Mouse (Mus musculus): ENCODE measurements around the gene Sec14l1. TPM values are rescaled to one million over a fixed set of nuclear protein-coding genes. Genes with fewer than 3 reads are reported as not detected.

The Sec14l1 gene
- total RNA-seq, 2 experiments from 2014 or later, result 171 to 174 TPM

GRCm38 (mm10) chr11:117177303-117177979 is 62.5 kb downstream of the Sec14l1 start:
- peak; percentile 89 to 91 for DNase-seq (ENCODE audit: low spot score in 2 of 2)

- no peak for DNase-seq (ENCODE audit: low spot score in 2 of 2)
These were observed 64.9 kb downstream of the Sec14l1 start for GRCm38 (mm10) chr11:117179902-117180301.

GRCm38 (mm10) chr11:117182808-117183207 is 67.8 kb downstream of the Sec14l1 start:
- no peak for DNase-seq (ENCODE audit: low spot score in 2 of 2)

GRCm38 (mm10) chr11:117183299-117183698 is 68.3 kb downstream of the Sec14l1 start:
- DNase-seq (ENCODE audit: low spot score in 2 of 2), result no peak

GRCm38 (mm10) chr11:117183841-117184240 is 68.9 kb downstream of the Sec14l1 start:
- no peak for DNase-seq (ENCODE audit: low spot score in 2 of 2)

- DNase-seq (ENCODE audit: low spot score in 2 of 2), result no peak
These were observed 70.3 kb downstream of the Sec14l1 start for GRCm38 (mm10) chr11:117185076-117185933.

GRCm38 (mm10) chr11:117191524-117191923 is 76.6 kb downstream of the Sec14l1 start:
- DNase-seq (ENCODE audit: low spot score in 2 of 2), result no peak

GRCm38 (mm10) chr11:117194475-117194937 is 79.5 kb downstream of the Sec14l1 start:
- no peak for DNase-seq (ENCODE audit: low spot score in 2 of 2)

GRCm38 (mm10) chr11:117195616-117196015 is 80.6 kb downstream of the Sec14l1 start:
- no peak for DNase-seq (ENCODE audit: low spot score in 2 of 2)

- no peak for DNase-seq (ENCODE audit: low spot score in 2 of 2)
These were observed 81.7 kb downstream of the Sec14l1 start for GRCm38 (mm10) chr11:117196681-117197080.

GRCm38 (mm10) chr11:117198122-117198521 is 83.2 kb downstream of the Sec14l1 start:
- no peak for DNase-seq (ENCODE audit: low spot score in 2 of 2)

- DNase-seq (ENCODE audit: low spot score in 2 of 2), result no peak
These were observed 84.6 kb downstream of the Sec14l1 start, which contains the start of gene Sept9 for GRCm38 (mm10) chr11:117199282-117200175. Gene Sept9 (plus strand): TSS chr11:117199661.

- DNase-seq (ENCODE audit: low spot score in 2 of 2), result no peak
These were observed 86.9 kb downstream of the Sec14l1 start for GRCm38 (mm10) chr11:117201846-117202245.

- no peak for DNase-seq (ENCODE audit: low spot score in 2 of 2)
These were observed 89.6 kb downstream of the Sec14l1 start for GRCm38 (mm10) chr11:117204606-117205005.

GRCm38 (mm10) chr11:117205042-117205441 is 90.1 kb downstream of the Sec14l1 start:
- no peak for DNase-seq (ENCODE audit: low spot score in 2 of 2)

- no peak for DNase-seq (ENCODE audit: low spot score in 2 of 2)
These were observed 90.5 kb downstream of the Sec14l1 start for GRCm38 (mm10) chr11:117205447-117205846.

GRCm38 (mm10) chr11:117207436-117207835 is 92.5 kb downstream of the Sec14l1 start:
- no peak for DNase-seq (ENCODE audit: low spot score in 2 of 2)

- DNase-seq (ENCODE audit: low spot score in 2 of 2), result peak in 1 of 2 experiments; percentile 27
These were observed 93.2 kb downstream of the Sec14l1 start for GRCm38 (mm10) chr11:117208151-117208673.

All from layer of hippocampus, postnatal 14 days (tissue).